Mouse (Mus musculus) liver, adult 2 months (tissue): Measurements from ENCODE around the gene Prss28. TPM values are rescaled to one million over a fixed set of nuclear protein-coding genes. Genes with fewer than 3 reads are reported as not detected.

ENCODE experiments used
- DNase-seq: peaks from one replicate; pipeline ENCODE4 v3.0.0-alpha.2; 2011; ENCODE audit warnings: low read depth, low spot score; ENCODE audit errors: extremely low read depth
- H3K27ac ChIP-seq: fragments of 200-500 bp; replicated peaks from 2 replicates; pipeline ENCODE4 v1.5.1; 2012; ENCODE audit warnings: low read depth, mild to moderate bottlenecking, control low read depth, inconsistent platforms, low read length; ENCODE audit not compliant: insufficient read depth
- H3K27me3 ChIP-seq: fragments of 200-500 bp; 2 replicates; pipeline ENCODE4 v1.6.1; 2012; ENCODE audit warnings: mild to moderate bottlenecking, moderate library complexity, low read length, inconsistent platforms; ENCODE audit not compliant: control insufficient read depth, insufficient read depth
- H3K36me3 ChIP-seq: fragments of 200-500 bp; 2 replicates; pipeline ENCODE4 v1.6.1; 2012; ENCODE audit warnings: low read length, inconsistent platforms; ENCODE audit not compliant: control insufficient read depth, insufficient read depth
- H3K4me1 ChIP-seq: fragments of 200-500 bp; 2 replicates; pipeline ENCODE4 v1.6.1; 2011; ENCODE audit warnings: low read length; ENCODE audit not compliant: control insufficient read depth, insufficient read depth
- H3K4me3 ChIP-seq: fragments of 200-500 bp; 2 replicates; pipeline ENCODE4 v1.5.1; 2011; ENCODE audit warnings: low read depth, mild to moderate bottlenecking, control low read depth, low read length, moderate library complexity; ENCODE audit not compliant: insufficient read depth
- H3K79me2 ChIP-seq: fragments of 200-500 bp; 2 replicates; pipeline ENCODE4 v1.6.1; 2012; ENCODE audit warnings: inconsistent platforms, mild to moderate bottlenecking, low read length, moderate library complexity; ENCODE audit not compliant: control insufficient read depth, insufficient read depth
- H3K9ac ChIP-seq: fragments of 200-500 bp; 2 replicates; pipeline ENCODE4 v1.6.1; 2012; ENCODE audit warnings: low read depth, mild to moderate bottlenecking, control low read depth, inconsistent platforms, low read length
- CTCF ChIP-seq: fragments of 200-500 bp; IDR thresholded peaks from 2 replicates; pipeline ENCODE4 v1.5.1; 2011; ENCODE audit warnings: low read depth, low read length, control low read depth
- POLR2A ChIP-seq: fragments of 200-500 bp; IDR thresholded peaks from 2 replicates; pipeline ENCODE4 v1.6.1; 2011; ENCODE audit warnings: low read length, control low read depth; ENCODE audit not compliant: insufficient read depth; ENCODE audit errors: extremely low read depth
- WGBS: fragments of 180-500 bp; shearing (Covaris S2); methylation state at CpG from one replicate; pipeline ENCODE4 v1.1.7; 2018; 5-methylcytosine and 5-hydroxymethylcytosine counted together
- polyA plus RNA-seq: library from polyadenylated mRNA; depleted of rRNA; stranded (reverse); fragments of >200 nt; gene quantifications from 2 replicates; pipeline ENCODE4 v1.2.3, GENCODE M21; 2012; rRNA removed
- total RNA-seq: library from RNA; depleted of rRNA; stranded (reverse); fragments of >200 nt; gene quantifications from 2 replicates; pipeline ENCODE4 v1.2.3, GENCODE M21; 2014; rRNA removed

The Prss28 gene
- not detected in 2 replicates for total RNA-seq
- not detected in 2 replicates for polyA plus RNA-seq

- TF ChIP-seq POLR2A (no peak), CTCF (no peak)
- no peaks in the 10 kb centered on the region for H3K27me3 ChIP-seq
- no peaks in the 10 kb centered on the region for H3K36me3 ChIP-seq
- no peaks in the 10 kb centered on the region for H3K4me1 ChIP-seq
- H3K27ac ChIP-seq: no peak within 1 kb of the TSS
- DNase-seq: no peak
- H3K4me3 ChIP-seq: no peak within 1 kb of the TSS
- no peak within 1 kb of the TSS for H3K9ac ChIP-seq
- WGBS: 72% methylated on average over 4 of the region's 4 CpGs
- H3K79me2 ChIP-seq: no peaks in the 10 kb centered on the region
Measured at GRCm38 (mm10) chr17:25308346-25308745, at the start of gene Prss28. Prss28 (plus strand) TSS chr17:25308646.

GRCm38 (mm10) chr17:25264453-25264852 is 44.0 kb upstream of the Prss28 start:
- Histone ChIP-seq H3K79me2 (peaks cover 6% of the 10 kb centered on the region; the same call in 1 of the 2 replicates), H3K4me1 (no peaks in the 10 kb centered on the region), H3K4me3 (no peak overlapping the region), H3K9ac (no peak overlapping the region), H3K27me3 (no peaks in the 10 kb centered on the region), H3K27ac (no peak overlapping the region), H3K36me3 (peaks cover 54% of the 10 kb centered on the region)
- DNase-seq: peak; percentile 63
- 12% methylated on average over 3 of the region's 3 CpGs for WGBS
- peak; percentile 63 for TF ChIP-seq CTCF
- TF ChIP-seq POLR2A: no peak

GRCm38 (mm10) chr17:25270795-25271335 is 37.6 kb upstream of the Prss28 start:
- Histone ChIP-seq H3K27ac (no peak overlapping the region), H3K36me3 (peaks cover 28% of the 10 kb centered on the region), H3K4me3 (no peak overlapping the region), H3K4me1 (peaks cover 26% of the 10 kb centered on the region), H3K9ac (no peak overlapping the region), H3K79me2 (peaks cover 31% of the 10 kb centered on the region), H3K27me3 (no peaks in the 10 kb centered on the region)
- WGBS: 60% methylated on average over 2 of the region's 2 CpGs
- TF ChIP-seq POLR2A: no peak
- TF ChIP-seq CTCF: no peak
- no peak for DNase-seq

GRCm38 (mm10) chr17:25272326-25272725 is 36.1 kb upstream of the Prss28 start:
- H3K27me3 ChIP-seq: no peaks in the 10 kb centered on the region
- peak overlapping the region; percentile 91 for H3K4me3 ChIP-seq
- H3K36me3 ChIP-seq: peaks cover 15% of the 10 kb centered on the region
- peak overlapping the region; percentile 96 for H3K27ac ChIP-seq
- DNase-seq: peak; percentile 62
- peak overlapping the region; percentile 92 for H3K9ac ChIP-seq
- TF ChIP-seq CTCF: no peak
- no peak for TF ChIP-seq POLR2A
- WGBS: under 1% methylated on average over 10 of the region's 10 CpGs
- peaks cover 31% of the 10 kb centered on the region for H3K79me2 ChIP-seq
- H3K4me1 ChIP-seq: peaks cover 34% of the 10 kb centered on the region

- TF ChIP-seq POLR2A (peak; percentile 45), CTCF (no peak)
- H3K27ac ChIP-seq: peak overlapping the region; percentile 96
Measured at GRCm38 (mm10) chr17:25272951-25273705, 35.3 kb upstream of the Prss28 start.

More at GRCm38 (mm10) chr17:25272951-25273705, 35.3 kb upstream of the Prss28 start:
- DNase-seq: peak; percentile 44
- peaks cover 7% of the 10 kb centered on the region; the same call in 1 of the 2 replicates for H3K36me3 ChIP-seq
- peak overlapping the region; percentile 91 for H3K4me3 ChIP-seq
- under 1% methylated on average over 85 of the region's 92 CpGs for WGBS
- H3K27me3 ChIP-seq: no peaks in the 10 kb centered on the region
- peaks cover 34% of the 10 kb centered on the region for H3K4me1 ChIP-seq
- H3K79me2 ChIP-seq: peaks cover 31% of the 10 kb centered on the region
- peak overlapping the region; percentile 92 for H3K9ac ChIP-seq
